Mouse (Mus musculus): Measurements from ENCODE around the gene Tomt.

GRCm38 (mm10) chr7:101951648-101952047, 45.5 kb upstream of the Tomt start:
- no peak for TF ChIP-seq CTCF (IDR thresholded peaks at IDR 0.05; ENCODE audit: extremely low read depth, insufficient read depth, low read length)
- TF ChIP-seq POLR2A (IDR thresholded peaks at IDR 0.05; ENCODE audit: extremely low read depth, insufficient read depth, low read length) = no peak
